Mouse (Mus musculus): Measurements from ENCODE around the gene Prdm16. TPM values are rescaled to one million over a fixed set of nuclear protein-coding genes. Genes with fewer than 3 reads are reported as not detected.

The Prdm16 gene
- total RNA-seq, 1 experiment from 2014 or later: 13.3 TPM

DNA sequence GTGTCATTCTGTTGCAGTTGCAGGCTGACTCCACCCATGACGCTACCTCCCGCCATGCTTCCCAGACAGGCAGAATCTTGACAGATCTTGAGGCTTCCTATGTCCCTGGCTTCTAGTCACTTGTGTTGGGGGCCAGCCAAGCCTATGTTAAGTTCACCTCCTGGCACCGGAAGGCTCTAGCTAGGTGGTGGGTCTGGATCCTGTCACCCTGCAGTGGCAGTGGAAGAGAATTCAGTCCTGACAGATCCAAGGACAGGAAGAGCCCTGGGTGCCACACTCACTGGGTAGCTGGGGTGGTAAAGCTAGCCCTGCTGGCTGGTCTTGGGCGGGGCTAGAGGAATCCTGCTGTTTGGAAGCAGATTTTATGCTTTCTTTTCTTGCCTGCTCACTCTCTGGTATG lies 311.3 kb downstream of the Prdm16 start:
- no peak for ATAC-seq (replicated peaks in 1 of 2; ENCODE audit: insufficient read depth in 1 of 2, low FRiP score in 2 of 2, low TSS enrichment in 1 of 2, low read depth in 1 of 2, poor library complexity in 2 of 2, severe bottlenecking in 2 of 2)

DNA sequence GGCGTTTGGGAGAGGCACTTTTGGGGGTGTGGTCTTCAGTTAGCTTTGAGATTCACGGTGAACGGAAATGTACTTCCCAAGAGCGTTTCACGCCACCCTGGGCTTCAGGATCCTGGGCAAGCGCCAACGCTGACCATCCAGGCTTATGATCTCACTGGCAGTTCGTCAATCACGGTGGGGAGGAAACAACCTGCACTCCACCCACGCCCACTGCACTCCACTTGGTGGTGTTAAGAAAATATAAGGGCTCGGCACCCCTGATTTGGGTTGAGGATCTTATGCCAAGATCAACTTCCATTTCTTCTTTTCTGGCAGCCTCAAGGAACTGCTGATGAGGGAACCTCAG lies 323.1 kb downstream of the Prdm16 start:
- no peak for ATAC-seq (replicated peaks in 1 of 2; ENCODE audit: insufficient read depth in 1 of 2, low FRiP score in 2 of 2, low TSS enrichment in 1 of 2, low read depth in 1 of 2, poor library complexity in 2 of 2, severe bottlenecking in 2 of 2)

DNA sequence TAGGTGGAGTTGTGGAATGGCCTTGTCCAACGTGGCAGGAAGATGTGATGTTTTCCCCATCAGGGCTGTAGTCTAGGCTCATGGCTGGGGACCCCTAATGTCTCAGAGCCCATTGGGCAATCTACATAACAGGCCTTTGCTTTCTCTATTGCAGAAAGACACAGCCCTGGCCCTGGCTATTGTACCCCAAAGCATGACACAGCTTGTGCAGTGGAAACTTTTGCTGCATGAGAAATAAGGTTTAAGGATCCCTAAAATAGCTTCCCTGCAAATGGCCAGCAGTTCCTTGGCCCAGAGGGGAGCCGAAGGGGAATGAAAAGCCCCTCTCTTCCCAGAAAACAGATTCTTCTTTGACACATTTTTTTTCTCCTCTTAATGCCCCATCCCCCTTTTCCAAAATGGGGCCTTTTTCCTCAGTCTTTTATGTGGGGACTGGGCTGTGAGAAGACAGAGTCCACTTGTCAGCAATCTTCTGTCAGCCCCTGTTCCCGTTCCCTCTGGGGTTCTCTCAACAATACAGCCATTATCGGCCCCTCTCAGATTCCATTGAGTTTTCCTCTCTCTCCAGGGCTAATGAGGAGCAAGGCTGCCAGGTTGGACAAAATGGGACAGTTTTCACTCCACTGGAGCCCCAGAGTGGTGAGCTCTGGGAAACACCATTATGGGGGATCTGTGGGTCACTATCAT lies 323.6 kb downstream of the Prdm16 start:
- ATAC-seq (replicated peaks in 1 of 2; ENCODE audit: insufficient read depth in 1 of 2, low FRiP score in 2 of 2, low TSS enrichment in 1 of 2, low read depth in 1 of 2, poor library complexity in 2 of 2, severe bottlenecking in 2 of 2): no peak

DNA sequence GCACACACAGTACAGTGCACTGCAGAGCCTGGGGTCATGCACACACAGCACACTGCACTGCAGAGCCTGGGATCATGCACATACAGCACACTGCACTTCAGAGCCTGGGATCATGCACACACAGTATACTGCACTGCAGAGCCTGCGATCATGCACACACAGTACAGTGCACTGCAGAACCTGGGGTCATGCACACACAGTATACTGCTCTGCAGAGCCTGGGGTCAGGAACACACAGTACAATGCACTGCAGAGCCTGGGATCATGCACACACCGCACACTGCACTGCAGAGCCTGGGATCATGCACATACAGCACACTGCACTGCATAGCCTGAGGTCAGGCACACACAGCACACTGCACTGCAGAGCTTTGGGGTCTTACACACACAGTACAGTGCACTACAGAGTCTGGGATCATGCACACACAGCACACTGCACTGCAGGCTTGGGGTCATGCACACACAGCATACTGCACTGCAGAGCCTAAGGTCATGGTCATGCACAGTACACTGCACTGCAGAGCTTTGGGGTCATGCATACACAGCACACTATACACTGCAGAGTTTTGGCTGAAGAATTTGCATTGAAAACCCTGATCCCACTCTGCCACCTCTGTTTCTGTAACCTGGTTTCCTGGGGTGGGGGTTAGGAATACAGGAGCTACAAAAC lies 324.4 kb downstream of the Prdm16 start:
- ATAC-seq (replicated peaks in 1 of 2; ENCODE audit: insufficient read depth in 1 of 2, low FRiP score in 2 of 2, low TSS enrichment in 1 of 2, low read depth in 1 of 2, poor library complexity in 2 of 2, severe bottlenecking in 2 of 2): no peak

DNA sequence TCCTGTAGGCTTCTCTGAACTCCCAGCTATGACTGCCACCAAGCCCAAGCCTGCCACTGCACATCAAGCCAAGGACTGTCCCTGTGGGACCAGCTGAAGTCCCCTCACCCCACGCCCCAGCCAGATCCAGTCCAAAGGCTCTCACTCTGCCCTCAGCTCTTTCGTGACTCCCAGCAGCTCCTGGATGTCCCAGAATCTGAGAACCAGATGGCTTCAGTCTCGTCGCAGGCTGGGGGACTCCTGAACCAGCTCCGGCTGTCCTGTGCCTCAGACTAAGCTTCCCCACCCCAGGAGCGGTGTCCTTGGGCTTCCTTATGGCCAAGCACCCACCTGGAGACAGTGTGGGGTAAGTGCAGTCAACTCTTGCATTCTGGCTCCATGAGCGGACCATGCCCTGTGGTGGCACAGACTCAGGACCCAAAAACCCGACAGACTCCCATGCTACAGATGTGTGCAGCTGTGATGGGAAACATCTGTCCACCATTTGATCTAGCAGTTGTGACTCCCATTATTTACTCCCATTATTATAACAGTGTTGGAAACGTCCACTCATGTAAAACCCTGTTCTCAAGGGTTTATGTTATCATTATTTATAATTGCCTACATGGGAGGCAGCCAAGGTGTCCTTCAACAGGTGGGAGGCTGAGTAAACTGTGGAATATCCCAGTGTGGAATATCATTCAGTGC lies 326.0 kb downstream of the Prdm16 start:
- ATAC-seq (replicated peaks in 1 of 2; ENCODE audit: insufficient read depth in 1 of 2, low FRiP score in 2 of 2, low TSS enrichment in 1 of 2, low read depth in 1 of 2, poor library complexity in 2 of 2, severe bottlenecking in 2 of 2): no peak

DNA sequence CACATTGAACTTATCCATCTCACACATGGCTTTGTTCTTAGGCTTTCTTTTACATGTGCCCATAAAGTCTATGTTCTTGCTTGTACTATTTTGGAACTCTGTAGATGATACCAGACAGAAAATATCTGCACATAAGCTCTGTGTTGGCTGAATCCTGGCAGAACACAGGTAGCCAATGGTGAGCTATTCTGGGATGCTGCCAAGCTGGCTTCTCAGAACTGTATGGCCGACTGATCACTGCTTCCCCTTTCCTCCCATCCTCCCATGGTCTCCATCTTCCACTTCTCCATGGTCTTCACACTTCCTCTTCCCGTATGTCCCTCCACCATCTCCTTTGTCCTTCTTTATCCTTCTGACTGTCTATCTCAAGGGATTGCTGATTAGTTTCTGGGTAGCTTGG lies 327.5 kb downstream of the Prdm16 start:
- no peak for ATAC-seq (replicated peaks in 1 of 2; ENCODE audit: insufficient read depth in 1 of 2, low FRiP score in 2 of 2, low TSS enrichment in 1 of 2, low read depth in 1 of 2, poor library complexity in 2 of 2, severe bottlenecking in 2 of 2)

DNA sequence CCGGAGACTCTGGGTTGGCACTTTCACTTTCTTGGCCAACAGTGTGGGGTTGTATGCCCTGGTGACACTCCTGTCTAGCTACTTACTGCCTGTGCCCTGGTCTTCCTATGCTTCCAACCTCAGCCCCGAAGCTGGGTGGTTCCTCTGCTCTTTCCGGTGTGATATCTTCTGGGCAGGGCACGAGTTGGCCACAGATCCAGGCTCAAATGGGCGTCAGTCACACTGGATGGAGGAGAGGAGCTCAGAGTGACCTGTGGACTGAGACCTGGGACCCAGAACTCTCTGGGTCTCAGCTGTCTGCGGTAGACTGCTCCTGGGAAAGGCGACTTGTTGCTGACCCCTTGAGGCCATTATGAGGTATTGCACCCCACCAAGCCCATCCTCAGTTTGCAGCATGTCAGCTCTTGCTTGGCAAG lies 335.2 kb downstream of the Prdm16 start, which contains the start of gene Arhgef16:
Arhgef16 (minus strand) TSS at position 211 of the 416 bp plus-strand sequence.
- peak; percentile 72 to 75 for ATAC-seq (replicated peaks in 1 of 2; ENCODE audit: insufficient read depth in 1 of 2, low FRiP score in 2 of 2, low TSS enrichment in 1 of 2, low read depth in 1 of 2, poor library complexity in 2 of 2, severe bottlenecking in 2 of 2)

DNA sequence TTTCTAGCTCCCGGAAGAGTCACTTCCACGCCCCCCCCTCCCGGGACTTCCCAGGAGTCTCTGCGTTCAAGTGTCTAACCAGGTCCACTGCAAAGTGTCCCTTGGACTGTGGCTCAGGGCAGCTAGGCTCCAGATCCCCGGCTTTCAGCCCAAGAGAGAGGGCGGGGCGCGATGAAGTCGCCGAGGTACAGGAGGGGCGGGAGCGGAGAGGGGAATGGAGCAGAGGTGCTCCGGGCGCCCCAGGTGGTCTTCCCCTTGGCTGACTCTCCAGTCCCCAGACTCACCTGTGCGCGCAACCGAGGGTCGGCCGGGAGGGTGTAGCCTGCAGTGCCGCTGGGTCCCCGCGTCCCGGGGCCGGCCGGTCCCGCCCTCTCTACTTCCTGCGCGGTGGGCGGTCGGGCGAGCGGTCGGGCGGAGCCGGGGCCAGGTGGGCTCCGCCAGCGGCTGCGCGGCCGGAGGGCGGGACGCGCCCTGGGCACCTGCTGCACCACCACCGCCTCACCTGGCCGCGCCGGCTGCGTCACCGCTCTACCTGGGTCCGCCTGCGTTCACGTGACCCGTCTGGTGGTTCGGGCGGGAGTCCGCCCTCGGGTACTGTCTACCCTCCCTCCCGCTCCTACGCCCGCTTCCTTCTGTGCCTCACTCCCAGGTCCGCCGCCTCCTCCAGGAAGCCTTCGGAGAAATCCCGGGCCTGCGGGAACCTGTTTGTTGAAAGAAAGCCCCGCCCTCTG lies 337.0 kb downstream of the Prdm16 start:
- ATAC-seq (replicated peaks in 1 of 2; ENCODE audit: insufficient read depth in 1 of 2, low FRiP score in 2 of 2, low TSS enrichment in 1 of 2, low read depth in 1 of 2, poor library complexity in 2 of 2, severe bottlenecking in 2 of 2): no peak

DNA sequence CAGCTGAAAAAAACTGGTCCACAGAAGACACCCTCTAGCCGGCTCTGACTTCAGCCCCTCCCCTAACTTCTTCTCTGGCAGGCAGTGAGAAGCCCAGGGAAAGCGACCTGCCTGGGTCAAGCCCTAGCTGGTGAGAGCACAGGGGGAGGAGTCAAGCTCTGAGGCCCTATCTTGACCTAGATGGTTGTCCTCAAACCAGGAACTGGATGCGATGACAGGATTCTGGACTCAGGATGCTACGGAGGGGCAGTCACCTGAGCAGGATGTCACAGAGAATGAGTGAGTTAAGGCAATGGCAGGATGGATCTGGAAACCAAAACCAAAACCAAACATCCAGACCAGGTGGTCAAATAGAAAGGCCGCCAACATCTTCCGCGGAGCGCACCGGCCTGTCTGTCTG lies 338.9 kb downstream of the Prdm16 start:
- ATAC-seq (replicated peaks in 1 of 2; ENCODE audit: insufficient read depth in 1 of 2, low FRiP score in 2 of 2, low TSS enrichment in 1 of 2, low read depth in 1 of 2, poor library complexity in 2 of 2, severe bottlenecking in 2 of 2): no peak

DNA sequence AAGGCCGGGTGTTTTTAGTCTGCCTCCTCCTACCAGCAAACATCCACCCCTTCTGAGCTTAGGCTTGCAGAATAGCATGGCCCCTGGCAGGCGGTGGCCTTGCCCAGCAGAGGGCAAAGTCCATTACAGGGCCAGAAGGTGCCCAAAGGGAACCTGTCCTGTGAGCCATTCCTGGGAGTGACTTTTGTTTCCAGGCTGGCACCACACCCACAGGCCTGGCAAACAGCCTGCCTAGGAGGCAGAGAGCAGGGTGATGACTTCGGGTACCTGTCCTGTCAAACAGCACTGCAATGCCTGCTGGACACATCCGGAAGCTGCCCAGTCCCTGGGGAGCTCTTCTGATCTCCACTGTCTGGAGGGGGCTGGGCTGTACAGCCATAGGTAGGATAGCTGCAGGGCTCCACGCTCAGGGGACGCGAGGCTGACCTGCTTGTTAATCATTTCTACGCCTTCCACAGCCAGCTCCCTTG lies 342.4 kb downstream of the Prdm16 start:
- ATAC-seq (replicated peaks in 1 of 2; ENCODE audit: insufficient read depth in 1 of 2, low FRiP score in 2 of 2, low TSS enrichment in 1 of 2, low read depth in 1 of 2, poor library complexity in 2 of 2, severe bottlenecking in 2 of 2): no peak

DNA sequence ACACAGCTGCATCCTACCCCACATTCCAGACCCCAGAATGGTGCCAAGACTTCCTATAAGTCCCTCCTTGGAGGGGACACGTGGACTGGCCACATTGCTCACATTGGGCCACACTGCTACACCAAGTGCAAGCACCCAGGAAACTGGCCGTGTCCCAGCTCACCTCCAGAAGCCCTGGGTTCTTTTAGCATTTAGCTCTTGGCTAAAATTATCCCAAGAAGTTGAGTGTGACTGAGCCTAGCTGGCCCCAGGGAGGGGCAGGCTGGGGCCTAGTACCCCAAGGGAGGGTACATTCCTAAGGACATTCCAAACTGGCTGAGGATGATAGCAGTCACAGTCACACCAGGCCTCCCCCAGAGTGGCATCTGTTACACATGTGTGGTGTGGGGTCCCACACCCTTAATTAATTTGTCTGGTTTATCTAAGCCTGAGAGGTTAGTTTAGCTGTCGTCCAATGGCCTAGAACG lies 342.9 kb downstream of the Prdm16 start:
- no peak for ATAC-seq (replicated peaks in 1 of 2; ENCODE audit: insufficient read depth in 1 of 2, low FRiP score in 2 of 2, low TSS enrichment in 1 of 2, low read depth in 1 of 2, poor library complexity in 2 of 2, severe bottlenecking in 2 of 2)

DNA sequence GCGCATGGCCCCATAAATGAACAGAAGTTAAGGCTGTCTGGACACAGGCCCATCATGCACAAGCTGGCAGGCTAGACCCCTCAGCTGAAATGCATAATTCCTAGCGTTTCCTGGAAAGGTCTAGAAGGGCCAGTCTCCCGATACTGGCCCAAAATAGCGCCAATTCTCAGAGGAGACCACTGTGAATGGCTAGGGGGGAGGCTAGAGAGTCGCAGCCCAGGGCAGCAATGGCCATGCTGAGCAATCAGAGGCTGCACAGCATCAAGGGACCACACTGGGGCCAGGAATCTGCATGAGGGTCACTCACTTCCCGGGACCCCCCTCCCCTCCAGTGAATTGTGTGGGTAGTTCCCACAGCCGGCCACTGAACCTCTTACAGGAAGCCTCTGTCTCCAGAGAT lies 353.0 kb downstream of the Prdm16 start:
- no peak for ATAC-seq (replicated peaks in 1 of 2; ENCODE audit: insufficient read depth in 1 of 2, low FRiP score in 2 of 2, low TSS enrichment in 1 of 2, low read depth in 1 of 2, poor library complexity in 2 of 2, severe bottlenecking in 2 of 2)

DNA sequence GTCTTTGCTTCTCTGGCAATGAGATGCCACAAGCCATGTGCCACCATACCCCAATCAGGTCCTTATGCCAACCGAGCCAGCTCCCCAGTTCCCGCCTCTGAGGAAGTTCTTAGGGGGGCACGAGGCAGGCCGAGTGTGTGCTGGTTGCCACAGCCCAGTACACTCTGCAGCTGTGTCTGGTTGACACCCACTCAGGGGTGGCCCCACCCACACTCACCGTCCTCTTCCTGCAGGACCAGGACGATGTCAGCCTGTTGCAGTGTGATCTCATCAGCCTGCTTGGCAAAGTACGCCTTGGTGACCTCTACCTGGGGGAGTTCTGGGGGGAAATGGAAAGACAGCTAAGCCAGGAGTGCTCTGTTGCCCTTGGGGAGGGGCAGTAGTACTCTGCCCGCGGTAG lies 357.2 kb downstream of the Prdm16 start:
- ATAC-seq (replicated peaks in 1 of 2; ENCODE audit: insufficient read depth in 1 of 2, low FRiP score in 2 of 2, low TSS enrichment in 1 of 2, low read depth in 1 of 2, poor library complexity in 2 of 2, severe bottlenecking in 2 of 2): no peak

DNA sequence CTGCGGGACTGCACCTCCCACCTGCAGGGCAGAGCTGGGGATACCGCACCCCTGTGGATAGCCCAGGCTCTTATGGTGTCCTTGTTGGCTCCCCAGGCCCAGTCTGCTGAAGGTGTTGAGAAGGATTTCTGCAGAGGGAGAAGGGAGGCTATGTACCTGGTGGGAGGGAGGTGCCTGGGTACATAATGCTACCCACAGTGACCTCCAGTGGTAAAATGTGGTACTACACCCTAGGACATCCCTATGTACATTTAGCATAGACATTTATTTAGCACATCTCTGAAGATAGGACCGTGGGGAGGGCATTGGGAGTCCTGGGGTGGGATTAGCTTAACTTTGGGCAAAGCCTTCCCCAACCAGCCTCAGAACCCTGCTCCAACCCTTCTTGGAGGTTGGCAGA lies 363.7 kb downstream of the Prdm16 start:
- peak; percentile 24 to 30; a peak in 1 of 4 replicates for ATAC-seq (replicated peaks in 1 of 2; ENCODE audit: insufficient read depth in 1 of 2, low FRiP score in 2 of 2, low TSS enrichment in 1 of 2, low read depth in 1 of 2, poor library complexity in 2 of 2, severe bottlenecking in 2 of 2)

DNA sequence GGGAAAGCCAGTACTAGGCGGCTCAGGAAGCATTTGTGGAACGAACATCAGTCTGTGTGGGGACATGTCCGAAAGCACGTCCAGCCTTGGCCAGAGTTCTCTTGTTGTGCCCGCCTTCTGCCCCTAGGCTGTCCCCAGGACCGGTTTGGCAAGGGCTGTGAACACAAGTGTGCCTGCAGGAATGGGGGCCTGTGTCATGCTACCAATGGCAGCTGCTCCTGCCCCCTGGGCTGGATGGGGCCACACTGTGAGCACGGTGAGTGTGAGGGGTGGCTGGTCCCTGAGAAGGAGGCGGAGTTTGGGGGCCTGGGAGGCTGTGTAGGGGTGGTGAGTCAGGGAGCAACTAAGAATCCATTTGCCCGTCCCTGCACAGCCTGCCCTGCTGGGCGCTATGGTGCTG lies 367.2 kb downstream of the Prdm16 start:
- ATAC-seq (replicated peaks in 1 of 2; ENCODE audit: insufficient read depth in 1 of 2, low FRiP score in 2 of 2, low TSS enrichment in 1 of 2, low read depth in 1 of 2, poor library complexity in 2 of 2, severe bottlenecking in 2 of 2): no peak

DNA sequence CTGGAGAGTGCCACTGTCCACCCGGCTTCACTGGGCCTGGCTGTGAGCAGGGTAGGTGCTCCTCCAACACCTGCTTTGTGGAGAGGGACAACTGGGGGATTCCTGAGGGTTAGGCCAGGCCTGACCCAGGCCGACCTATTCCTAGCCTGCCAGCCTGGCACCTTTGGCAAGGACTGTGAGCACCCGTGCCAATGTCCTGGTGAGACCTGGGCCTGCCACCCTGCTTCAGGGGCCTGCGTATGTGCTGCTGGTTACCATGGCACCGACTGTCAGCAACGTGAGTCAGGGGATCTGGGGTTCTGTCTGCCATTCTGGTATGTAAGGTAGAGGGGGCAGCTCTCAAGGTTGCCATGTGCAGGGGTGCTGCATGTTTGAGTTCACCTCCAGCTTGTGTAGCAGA lies 369.2 kb downstream of the Prdm16 start:
- ATAC-seq (replicated peaks in 1 of 2; ENCODE audit: insufficient read depth in 1 of 2, low FRiP score in 2 of 2, low TSS enrichment in 1 of 2, low read depth in 1 of 2, poor library complexity in 2 of 2, severe bottlenecking in 2 of 2): no peak
